Mouse (Mus musculus) lung, postnatal 14 days (tissue): Measurements from ENCODE around the gene Olfr938.

Source experiments
- DNase-seq: peaks from one replicate; pipeline ENCODE4 v3.0.0; 2021

Olfr938 gene

GRCm38 (mm10) chr9:39078787-39079186, at the start of gene Olfr938:
TSS of gene Olfr938 (minus strand) at chr9:39078887.
- no peak for DNase-seq

- DNase-seq, result no peak
These were observed 49.1 kb upstream of the Olfr938 start, which contains the start of gene Olfr27 for GRCm38 (mm10) chr9:39127831-39128230. TSS of gene Olfr27 (plus strand) at chr9:39128131.

- no peak for DNase-seq
These were observed 48.6 kb upstream of the Olfr938 start for GRCm38 (mm10) chr9:39127326-39127725.

- DNase-seq, result no peak
These were observed 13.8 kb downstream of the Olfr938 start, which contains the start of gene Olfr937 for GRCm38 (mm10) chr9:39064851-39065250. TSS of gene Olfr937 (minus strand) at chr9:39064951.
